Mouse (Mus musculus): Measurements from ENCODE around the gene Olfr509. TPM values are rescaled to one million over a fixed set of nuclear protein-coding genes. Genes with fewer than 3 reads are reported as not detected.

The Olfr509 gene
- polyA plus RNA-seq, 1 experiment from 2014 or later = not detected

Other genes with a start within 250 kb of the Olfr509 start
- gene Olfr497, start 231.5 kb downstream of the Olfr509 start, polyA plus RNA-seq (2015; fragmentation: Nextera tagmentation; extraction: Ambion mirVana) = not detected in 2 replicates
- gene Olfr498, start 186.6 kb downstream of the Olfr509 start, polyA plus RNA-seq (2015; fragmentation: Nextera tagmentation; extraction: Ambion mirVana) = not detected in 2 replicates
- not detected in 2 replicates for gene Olfr502, start 126.8 kb downstream of the Olfr509 start, polyA plus RNA-seq (2015; fragmentation: Nextera tagmentation; extraction: Ambion mirVana)
- not detected in 2 replicates for gene Olfr503, start 107.4 kb downstream of the Olfr509 start, polyA plus RNA-seq (2015; fragmentation: Nextera tagmentation; extraction: Ambion mirVana)
- gene Olfr504, start 86.1 kb downstream of the Olfr509 start, polyA plus RNA-seq (2015; fragmentation: Nextera tagmentation; extraction: Ambion mirVana) = not detected in 2 replicates
- gene Olfr506, start 41.1 kb downstream of the Olfr509 start, polyA plus RNA-seq (2015; fragmentation: Nextera tagmentation; extraction: Ambion mirVana) = not detected in 2 replicates
- gene Olfr507, start 30.1 kb downstream of the Olfr509 start, polyA plus RNA-seq (2015; fragmentation: Nextera tagmentation; extraction: Ambion mirVana) = not detected in 2 replicates
- not detected in 2 replicates for gene Olfr508, start 21.9 kb downstream of the Olfr509 start, polyA plus RNA-seq (2015; fragmentation: Nextera tagmentation; extraction: Ambion mirVana)
- not detected in 2 replicates for gene Olfr510, start 14.5 kb upstream of the Olfr509 start, polyA plus RNA-seq (2015; fragmentation: Nextera tagmentation; extraction: Ambion mirVana)
- gene Olfr512, start 61.4 kb upstream of the Olfr509 start, polyA plus RNA-seq (2015; fragmentation: Nextera tagmentation; extraction: Ambion mirVana) = not detected in 2 replicates
- gene Olfr513, start 99.1 kb upstream of the Olfr509 start, polyA plus RNA-seq (2015; fragmentation: Nextera tagmentation; extraction: Ambion mirVana) = not detected in 2 replicates
- not detected in 2 replicates for gene Olfr514, start 174.1 kb upstream of the Olfr509 start, polyA plus RNA-seq (2015; fragmentation: Nextera tagmentation; extraction: Ambion mirVana)
- not detected in 2 replicates for gene Olfr516, start 198.6 kb upstream of the Olfr509 start, polyA plus RNA-seq (2015; fragmentation: Nextera tagmentation; extraction: Ambion mirVana)
- gene Olfr517, start 220.5 kb upstream of the Olfr509 start, polyA plus RNA-seq (2015; fragmentation: Nextera tagmentation; extraction: Ambion mirVana) = not detected in 2 replicates
- gene Olfr518, start 233.1 kb upstream of the Olfr509 start, polyA plus RNA-seq (2015; fragmentation: Nextera tagmentation; extraction: Ambion mirVana) = not detected in 2 replicates
- gene Olfr519, start 242.5 kb upstream of the Olfr509 start, polyA plus RNA-seq (2015; fragmentation: Nextera tagmentation; extraction: Ambion mirVana) = not detected in 2 replicates